Mouse (Mus musculus): ENCODE results near the gene Nudt16l1. TPM values are rescaled to one million over a fixed set of nuclear protein-coding genes. Genes with fewer than 3 reads are reported as not detected.

Nudt16l1 gene
- polyA plus RNA-seq, 1 experiment from 2014 or later = 53.6 TPM

- DNase-seq (no peak), ATAC-seq (ENCODE audit: low read depth) (peak; percentile 50; the same call in 1 of the 2 replicates)
- Histone ChIP-seq H3K36me3 (no peaks in the 10 kb centered on the region), H3K9ac (no peak overlapping the region), H3K27me3 (peaks cover 8% of the 10 kb centered on the region; the same call in 1 of the 2 replicates), H3K27ac (no peak overlapping the region), H3K4me3 (replicated peaks) (no peak overlapping the region), H3K9me3 (replicated peaks) (no peaks in the 10 kb centered on the region), H3K4me1 (replicated peaks) (peaks cover 9% of the 10 kb centered on the region), H3K4me2 (no peak overlapping the region)
- WGBS (ENCODE audit: insufficient replicate concordance) = 50% methylated on average over 4 of the region's 4 CpGs
These were observed 41.3 kb downstream of the Nudt16l1 start for GRCm38 (mm10) chr16:4979755-4980380.

- Histone ChIP-seq H3K4me3 (replicated peaks) (no peak overlapping the region), H3K4me1 (replicated peaks) (no peaks in the 10 kb centered on the region; the same call in 1 of the 2 replicates), H3K9ac (no peak overlapping the region), H3K9me3 (replicated peaks) (no peaks in the 10 kb centered on the region), H3K27me3 (no peaks in the 10 kb centered on the region; the same call in 1 of the 2 replicates), H3K36me3 (no peaks in the 10 kb centered on the region), H3K4me2 (no peak overlapping the region), H3K27ac (no peak overlapping the region)
- DNase-seq (no peak), ATAC-seq (ENCODE audit: low read depth) (no peak)
- 81% methylated on average over 12 of the region's 12 CpGs for WGBS (ENCODE audit: insufficient replicate concordance)
These were observed 46.2 kb downstream of the Nudt16l1 start for GRCm38 (mm10) chr16:4984717-4985116.

Other genes with a start within 250 kb of the Nudt16l1 start
- 48.0 and 48.2 TPM in 2 replicates for gene Nmral1, start 219.4 kb upstream of the Nudt16l1 start, polyA plus RNA-seq (2015; fragmentation: Nextera tagmentation; extraction: Ambion mirVana)
- 38.9 and 40.1 TPM in 2 replicates for gene Hmox2, start 212.4 kb upstream of the Nudt16l1 start, polyA plus RNA-seq (2015; fragmentation: Nextera tagmentation; extraction: Ambion mirVana)
- gene Cdip1, start 148.5 kb upstream of the Nudt16l1 start, polyA plus RNA-seq (2015; fragmentation: Nextera tagmentation; extraction: Ambion mirVana) = 16.7 and 17.9 TPM in 2 replicates
- gene 4930562C15Rik, start 103.3 kb upstream of the Nudt16l1 start, polyA plus RNA-seq (2015; fragmentation: Nextera tagmentation; extraction: Ambion mirVana) = not detected in 2 replicates
- 12.3 and 13.3 TPM in 2 replicates for gene Ubald1, start 58.4 kb upstream of the Nudt16l1 start, polyA plus RNA-seq (2015; fragmentation: Nextera tagmentation; extraction: Ambion mirVana)
- gene Mgrn1, start 52.5 kb upstream of the Nudt16l1 start, polyA plus RNA-seq (2015; fragmentation: Nextera tagmentation; extraction: Ambion mirVana) = 22.6 and 24.5 TPM in 2 replicates
- gene Anks3, start 25.4 kb downstream of the Nudt16l1 start, polyA plus RNA-seq (2015; fragmentation: Nextera tagmentation; extraction: Ambion mirVana) = 12.1 and 13.9 TPM in 2 replicates
- not detected in 2 replicates for gene Sept12, start 59.1 kb downstream of the Nudt16l1 start, polyA plus RNA-seq (2015; fragmentation: Nextera tagmentation; extraction: Ambion mirVana)
- gene Smim22, start 68.5 kb downstream of the Nudt16l1 start, polyA plus RNA-seq (2015; fragmentation: Nextera tagmentation; extraction: Ambion mirVana) = 4.6 and 6.3 TPM in 2 replicates
- gene Rogdi, start 74.8 kb downstream of the Nudt16l1 start, polyA plus RNA-seq (2015; fragmentation: Nextera tagmentation; extraction: Ambion mirVana) = 42.6 and 45.7 TPM in 2 replicates
- gene Glyr1, start 111.1 kb downstream of the Nudt16l1 start, polyA plus RNA-seq (2015; fragmentation: Nextera tagmentation; extraction: Ambion mirVana) = 44.6 and 53.8 TPM in 2 replicates
- gene Ubn1, start 111.3 kb downstream of the Nudt16l1 start, polyA plus RNA-seq (2015; fragmentation: Nextera tagmentation; extraction: Ambion mirVana) = 8.6 and 8.9 TPM in 2 replicates
- 0.14 and 0.24 TPM in 2 replicates for gene Ppl, start 193.7 kb downstream of the Nudt16l1 start, polyA plus RNA-seq (2015; fragmentation: Nextera tagmentation; extraction: Ambion mirVana)
- 0.02 TPM in 1 of 2 replicates, not detected in the other for gene Sec14l5, start 208.3 kb downstream of the Nudt16l1 start, polyA plus RNA-seq (2015; fragmentation: Nextera tagmentation; extraction: Ambion mirVana)

Data from liver, embryonic 13.5 days (tissue).